Mouse (Mus musculus): ENCODE measurements around the gene 1700013G24Rik. TPM values are rescaled to one million over a fixed set of nuclear protein-coding genes. Genes with fewer than 3 reads are reported as not detected.

The 1700013G24Rik gene
- polyA plus RNA-seq, 1 experiment from 2014 or later, result not detected

DNA sequence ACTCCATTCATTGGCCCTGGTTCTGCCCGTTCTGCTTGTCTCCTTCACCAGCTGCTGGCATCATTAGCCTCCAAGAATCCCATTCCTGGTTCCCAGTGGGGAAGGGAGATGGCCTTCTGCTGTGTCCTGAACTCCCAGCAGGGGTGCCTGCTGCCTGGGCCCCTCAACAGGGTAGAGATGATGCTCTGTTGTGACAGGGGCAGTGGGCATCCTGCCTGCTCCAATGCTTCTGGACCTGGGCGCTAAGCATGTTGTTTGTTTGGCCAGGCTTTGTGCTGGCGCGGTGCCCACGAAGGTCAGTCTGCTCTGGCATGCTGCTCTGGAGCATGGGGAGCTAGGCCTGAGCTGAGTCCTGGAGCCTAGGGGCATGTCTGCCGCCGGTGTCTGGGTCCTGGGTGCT lies 31.5 kb downstream of the 1700013G24Rik start:
- Histone ChIP-seq H3K27ac (ENCODE audit: low read depth, low read length) (no peak overlapping the region), H3K4me2 (replicated peaks; ENCODE audit: low read depth) (no peak overlapping the region), H3K9me3 (ENCODE audit: control insufficient read depth) (no peaks in the 10 kb centered on the region), H3K27me3 (replicated peaks; ENCODE audit: control insufficient read depth, insufficient read depth, low read length) (no peaks in the 10 kb centered on the region), H3K4me3 (ENCODE audit: low read depth, low read length) (no peak overlapping the region), H3K4me1 (replicated peaks; ENCODE audit: control insufficient read depth, insufficient read depth, low read length) (peaks cover 28% of the 10 kb centered on the region), H3K36me3 (ENCODE audit: control insufficient read depth, insufficient read depth) (no peaks in the 10 kb centered on the region), H3K9ac (ENCODE audit: low read depth, low read length) (no peak overlapping the region)
- no peak for ATAC-seq
- 68% methylated on average over 7 of the region's 7 CpGs for WGBS
- TF ChIP-seq CTCF (IDR thresholded peaks at IDR 0.05; ENCODE audit: low read depth), result 0 out of 2 replicates have a peak, but pooled peaks have one; percentile 9

DNA sequence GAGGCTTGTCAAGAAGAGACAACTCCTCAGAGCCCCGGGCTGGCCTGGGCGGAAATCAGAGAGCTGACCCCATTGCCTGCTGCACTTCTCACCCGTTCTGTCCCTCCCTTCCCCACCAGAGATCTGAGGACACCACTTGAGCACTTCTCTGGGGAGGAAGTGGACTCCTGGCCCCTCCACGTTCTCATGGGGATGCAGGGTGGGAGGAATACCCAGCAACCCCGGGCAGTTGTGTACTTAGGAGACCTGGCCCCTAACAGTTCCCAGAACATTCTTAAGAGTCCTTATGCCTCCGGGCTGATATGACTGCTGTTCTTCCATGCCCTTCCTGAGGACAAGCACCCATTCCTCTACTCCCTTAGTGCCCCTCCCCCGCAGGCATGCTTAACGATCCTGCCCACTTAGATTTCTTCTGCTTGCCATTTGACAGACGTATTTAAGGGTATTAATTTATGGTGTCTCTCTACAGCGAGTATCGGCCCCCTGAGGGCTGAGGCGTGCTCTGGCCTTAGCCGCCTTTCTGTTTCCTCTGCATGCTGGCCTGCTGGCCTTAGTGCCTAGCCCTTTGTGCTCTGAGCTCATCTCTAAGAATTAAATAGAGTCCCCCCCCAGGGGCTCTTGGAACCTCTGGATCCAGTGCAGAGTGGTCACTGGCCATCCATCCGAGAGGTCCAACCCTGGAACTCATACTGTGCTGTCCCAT lies 32.3 kb downstream of the 1700013G24Rik start:
- Histone ChIP-seq H3K36me3 (ENCODE audit: control insufficient read depth, insufficient read depth) (no peaks in the 10 kb centered on the region), H3K27ac (ENCODE audit: low read depth, low read length) (peak overlapping the region; percentile 62), H3K27me3 (replicated peaks; ENCODE audit: control insufficient read depth, insufficient read depth, low read length) (no peaks in the 10 kb centered on the region), H3K9ac (ENCODE audit: low read depth, low read length) (no peak overlapping the region), H3K4me3 (ENCODE audit: low read depth, low read length) (no peak overlapping the region), H3K9me3 (ENCODE audit: control insufficient read depth) (no peaks in the 10 kb centered on the region), H3K4me2 (replicated peaks; ENCODE audit: low read depth) (no peak overlapping the region), H3K4me1 (replicated peaks; ENCODE audit: control insufficient read depth, insufficient read depth, low read length) (peaks cover 24% of the 10 kb centered on the region)
- TF ChIP-seq CTCF (IDR thresholded peaks at IDR 0.05; ENCODE audit: low read depth), result no peak
- 48% methylated on average over 14 of the region's 14 CpGs for WGBS
- ATAC-seq, result no peak

- H3K9me3 ChIP-seq (ENCODE audit: control insufficient read depth), result no peaks in the 10 kb centered on the region
- TF ChIP-seq CTCF (IDR thresholded peaks at IDR 0.05; ENCODE audit: low read depth), result no peak
- no peak overlapping the region for H3K9ac ChIP-seq (ENCODE audit: low read depth, low read length)
- no peak for ATAC-seq
- peak overlapping the region; percentile 79 for H3K27ac ChIP-seq (ENCODE audit: low read depth, low read length)
- H3K4me3 ChIP-seq (ENCODE audit: low read depth, low read length), result no peak overlapping the region
- no peaks in the 10 kb centered on the region for H3K27me3 ChIP-seq (replicated peaks; ENCODE audit: control insufficient read depth, insufficient read depth, low read length)
- H3K4me2 ChIP-seq (replicated peaks; ENCODE audit: low read depth), result no peak overlapping the region
- 48% methylated on average over 20 of the region's 20 CpGs for WGBS
- H3K4me1 ChIP-seq (replicated peaks; ENCODE audit: control insufficient read depth, insufficient read depth, low read length), result peaks cover 22% of the 10 kb centered on the region
- no peaks in the 10 kb centered on the region for H3K36me3 ChIP-seq (ENCODE audit: control insufficient read depth, insufficient read depth)
These were observed 33.3 kb downstream of the 1700013G24Rik start for GRCm38 (mm10) chr4:137486081-137487014.

GRCm38 (mm10) chr4:137487286-137488000 lies 34.4 kb downstream of the 1700013G24Rik start:
- TF ChIP-seq CTCF (IDR thresholded peaks at IDR 0.05; ENCODE audit: low read depth), result no peak
- no peaks in the 10 kb centered on the region for H3K9me3 ChIP-seq (ENCODE audit: control insufficient read depth)
- 27% methylated on average over 10 of the region's 10 CpGs for WGBS
- no peak overlapping the region for H3K4me3 ChIP-seq (ENCODE audit: low read depth, low read length)
- ATAC-seq, result no peak
- peaks cover 18% of the 10 kb centered on the region for H3K4me1 ChIP-seq (replicated peaks; ENCODE audit: control insufficient read depth, insufficient read depth, low read length)
- no peaks in the 10 kb centered on the region for H3K36me3 ChIP-seq (ENCODE audit: control insufficient read depth, insufficient read depth)
- no peak overlapping the region for H3K9ac ChIP-seq (ENCODE audit: low read depth, low read length)
- peak overlapping the region; percentile 79 for H3K27ac ChIP-seq (ENCODE audit: low read depth, low read length)
- H3K4me2 ChIP-seq (replicated peaks; ENCODE audit: low read depth), result no peak overlapping the region; the same call in 1 of the 2 replicates
- no peaks in the 10 kb centered on the region for H3K27me3 ChIP-seq (replicated peaks; ENCODE audit: control insufficient read depth, insufficient read depth, low read length)

DNA sequence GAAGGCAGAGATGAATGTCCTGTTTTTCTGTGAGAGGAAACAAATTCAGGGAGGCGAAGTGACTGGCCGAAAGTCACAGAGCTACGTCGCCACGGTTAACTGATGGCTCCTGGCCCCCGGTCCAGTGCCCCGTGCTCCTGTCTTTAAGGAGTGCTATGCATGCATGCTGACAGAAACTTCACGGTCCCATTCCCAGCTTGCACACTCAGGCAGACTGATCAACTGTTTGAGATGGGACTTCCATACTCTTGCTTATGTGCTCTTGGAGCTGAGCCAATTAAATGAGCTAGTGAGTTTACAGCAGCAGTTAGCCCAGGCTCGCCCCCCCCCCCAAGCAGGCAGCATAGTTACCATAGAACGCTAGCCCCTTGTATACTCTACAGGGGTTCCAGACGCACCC lies 35.0 kb downstream of the 1700013G24Rik start:
- no peak overlapping the region for H3K9ac ChIP-seq (ENCODE audit: low read depth, low read length)
- TF ChIP-seq CTCF (IDR thresholded peaks at IDR 0.05; ENCODE audit: low read depth), result no peak
- no peak overlapping the region for H3K4me3 ChIP-seq (ENCODE audit: low read depth, low read length)
- no peaks in the 10 kb centered on the region for H3K36me3 ChIP-seq (ENCODE audit: control insufficient read depth, insufficient read depth)
- WGBS, result 44% methylated on average over 11 of the region's 11 CpGs
- peaks cover 18% of the 10 kb centered on the region for H3K4me1 ChIP-seq (replicated peaks; ENCODE audit: control insufficient read depth, insufficient read depth, low read length)
- no peak for ATAC-seq
- H3K9me3 ChIP-seq (ENCODE audit: control insufficient read depth), result no peaks in the 10 kb centered on the region
- no peaks in the 10 kb centered on the region for H3K27me3 ChIP-seq (replicated peaks; ENCODE audit: control insufficient read depth, insufficient read depth, low read length)
- peak overlapping the region; percentile 9; the same call in 1 of the 2 replicates for H3K4me2 ChIP-seq (replicated peaks; ENCODE audit: low read depth)
- peak overlapping the region; percentile 54; the same call in 1 of the 2 replicates for H3K27ac ChIP-seq (ENCODE audit: low read depth, low read length)

Measured in intestine, postnatal 0 days (tissue).